Mouse (Mus musculus): ENCODE results near the gene 1700028P14Rik. TPM values are rescaled to one million over a fixed set of nuclear protein-coding genes. Genes with fewer than 3 reads are reported as not detected.

Gene 1700028P14Rik
- polyA plus RNA-seq, 1 experiment: 0.86 TPM

- no peak for DNase-seq (ENCODE audit: low read depth)
Observed at GRCm38 (mm10) chr19:23607951-23608350, 44.7 kb downstream of the 1700028P14Rik start.

GRCm38 (mm10) chr19:23594950-23595349 is 57.7 kb downstream of the 1700028P14Rik start:
- DNase-seq (ENCODE audit: low read depth): no peak

GRCm38 (mm10) chr19:23578606-23579355 is 73.8 kb downstream of the 1700028P14Rik start:
- DNase-seq (ENCODE audit: low read depth): no peak

GRCm38 (mm10) chr19:23576685-23577084 is 75.9 kb downstream of the 1700028P14Rik start:
- no peak for DNase-seq (ENCODE audit: low read depth)

GRCm38 (mm10) chr19:23563693-23564092 is 88.9 kb downstream of the 1700028P14Rik start:
- no peak for DNase-seq (ENCODE audit: low read depth)

GRCm38 (mm10) chr19:23562588-23562987 is 90.0 kb downstream of the 1700028P14Rik start:
- no peak for DNase-seq (ENCODE audit: low read depth)

- DNase-seq (ENCODE audit: low read depth): no peak
Observed at GRCm38 (mm10) chr19:23562061-23562460, 90.6 kb downstream of the 1700028P14Rik start.

- DNase-seq (ENCODE audit: low read depth): no peak
Observed at GRCm38 (mm10) chr19:23553450-23553849, 99.2 kb downstream of the 1700028P14Rik start.

- DNase-seq (ENCODE audit: low read depth): no peak
Observed at GRCm38 (mm10) chr19:23545604-23546003, 107.0 kb downstream of the 1700028P14Rik start.

GRCm38 (mm10) chr19:23543244-23544004 is 109.2 kb downstream of the 1700028P14Rik start:
- no peak for DNase-seq (ENCODE audit: low read depth)

- DNase-seq (ENCODE audit: low read depth): no peak
Observed at GRCm38 (mm10) chr19:23542759-23543158, 109.9 kb downstream of the 1700028P14Rik start.

- no peak for DNase-seq (ENCODE audit: low read depth)
Observed at GRCm38 (mm10) chr19:23535700-23536099, 116.9 kb downstream of the 1700028P14Rik start.

- no peak for DNase-seq (ENCODE audit: low read depth)
Observed at GRCm38 (mm10) chr19:23531899-23532298, 120.7 kb downstream of the 1700028P14Rik start.

GRCm38 (mm10) chr19:23523711-23524110 is 128.9 kb downstream of the 1700028P14Rik start:
- DNase-seq (ENCODE audit: low read depth): no peak

GRCm38 (mm10) chr19:23521831-23522230 is 130.8 kb downstream of the 1700028P14Rik start:
- DNase-seq (ENCODE audit: low read depth): no peak

GRCm38 (mm10) chr19:23521071-23521470 is 131.5 kb downstream of the 1700028P14Rik start:
- DNase-seq (ENCODE audit: low read depth): no peak

- no peak for DNase-seq (ENCODE audit: low read depth)
Observed at GRCm38 (mm10) chr19:23520629-23521028, 132.0 kb downstream of the 1700028P14Rik start.

GRCm38 (mm10) chr19:23518477-23518876 is 134.1 kb downstream of the 1700028P14Rik start:
- DNase-seq (ENCODE audit: low read depth): no peak

- no peak for DNase-seq (ENCODE audit: low read depth)
Observed at GRCm38 (mm10) chr19:23511303-23511702, 141.3 kb downstream of the 1700028P14Rik start.

Measured in gonadal fat pad, adult 2 months (tissue).